Mouse (Mus musculus): Measurements from ENCODE around the gene Arhgef28. TPM values are rescaled to one million over a fixed set of nuclear protein-coding genes. Genes with fewer than 3 reads are reported as not detected.
"Not testable (repeated sequence)": the region's sequence is repeated elsewhere in the genome, so short reads cannot be mapped to it uniquely, and the experiment has no call there.

The Arhgef28 gene
- polyA plus RNA-seq, 1 experiment: 6.7 TPM

- Histone ChIP-seq H3K27me3 (ENCODE audit: control insufficient read depth, insufficient read depth, low read length, poor library complexity, severe bottlenecking) (no peaks in the 10 kb centered on the region), H3K9me3 (replicated peaks; ENCODE audit: control insufficient read depth, insufficient read depth, low read length, poor library complexity, severe bottlenecking) (no peaks in the 10 kb centered on the region), H3K36me3 (ENCODE audit: control insufficient read depth, insufficient read depth, low read length, poor library complexity, severe bottlenecking) (no peaks in the 10 kb centered on the region), H3K27ac (ENCODE audit: insufficient read depth, low read length) (no peak overlapping the region), H3K4me1 (ENCODE audit: control insufficient read depth, insufficient read depth, low read length) (no peaks in the 10 kb centered on the region), H3K4me3 (ENCODE audit: low read depth, low read length) (no peak overlapping the region), H3K9ac (ENCODE audit: low read depth, poor library complexity, severe bottlenecking) (no peak overlapping the region)
- TF ChIP-seq CTCF (IDR thresholded peaks at IDR 0.05; ENCODE audit: low read depth, low read length): no peak
- no peak for TF ChIP-seq EP300 (IDR thresholded peaks at IDR 0.05; ENCODE audit: insufficient read depth, low read depth, low read length)
- no peak for TF ChIP-seq POLR2A (IDR thresholded peaks at IDR 0.05; ENCODE audit: insufficient read depth, low read length)
These were observed 181.6 kb downstream of the Arhgef28 start for GRCm38 (mm10) chr13:98024680-98025079.

- H3K4me1 ChIP-seq (ENCODE audit: control insufficient read depth, insufficient read depth, low read length): peaks cover 1% of the 10 kb centered on the region
- TF ChIP-seq EP300 (IDR thresholded peaks at IDR 0.05; ENCODE audit: insufficient read depth, low read depth, low read length): no peak
- TF ChIP-seq POLR2A (IDR thresholded peaks at IDR 0.05; ENCODE audit: insufficient read depth, low read length): no peak
- no peak for TF ChIP-seq CTCF (IDR thresholded peaks at IDR 0.05; ENCODE audit: low read depth, low read length)
- no peak overlapping the region for H3K9ac ChIP-seq (ENCODE audit: low read depth, poor library complexity, severe bottlenecking)
- no peaks in the 10 kb centered on the region for H3K9me3 ChIP-seq (replicated peaks; ENCODE audit: control insufficient read depth, insufficient read depth, low read length, poor library complexity, severe bottlenecking)
- no peaks in the 10 kb centered on the region for H3K36me3 ChIP-seq (ENCODE audit: control insufficient read depth, insufficient read depth, low read length, poor library complexity, severe bottlenecking)
- H3K27me3 ChIP-seq (ENCODE audit: control insufficient read depth, insufficient read depth, low read length, poor library complexity, severe bottlenecking): no peaks in the 10 kb centered on the region
- no peak overlapping the region for H3K27ac ChIP-seq (ENCODE audit: insufficient read depth, low read length)
- H3K4me3 ChIP-seq (ENCODE audit: low read depth, low read length): no peak overlapping the region
These were observed 184.3 kb downstream of the Arhgef28 start for GRCm38 (mm10) chr13:98021906-98022305.

GRCm38 (mm10) chr13:98018837-98019236, 187.4 kb downstream of the Arhgef28 start:
- H3K4me3 ChIP-seq (ENCODE audit: low read depth, low read length); H3K9ac ChIP-seq (ENCODE audit: low read depth, poor library complexity, severe bottlenecking); H3K27ac ChIP-seq (ENCODE audit: insufficient read depth, low read length); H3K27me3 ChIP-seq (ENCODE audit: control insufficient read depth, insufficient read depth, low read length, poor library complexity, severe bottlenecking); H3K9me3 ChIP-seq (replicated peaks; ENCODE audit: control insufficient read depth, insufficient read depth, low read length, poor library complexity, severe bottlenecking); H3K36me3 ChIP-seq (ENCODE audit: control insufficient read depth, insufficient read depth, low read length, poor library complexity, severe bottlenecking); H3K4me1 ChIP-seq (ENCODE audit: control insufficient read depth, insufficient read depth, low read length): not testable (repeated sequence)

GRCm38 (mm10) chr13:98016923-98017588, 189.2 kb downstream of the Arhgef28 start:
- no peaks in the 10 kb centered on the region for H3K9me3 ChIP-seq (replicated peaks; ENCODE audit: control insufficient read depth, insufficient read depth, low read length, poor library complexity, severe bottlenecking)
- no peaks in the 10 kb centered on the region for H3K36me3 ChIP-seq (ENCODE audit: control insufficient read depth, insufficient read depth, low read length, poor library complexity, severe bottlenecking)
- peak overlapping the region; percentile 54 for H3K4me3 ChIP-seq (ENCODE audit: low read depth, low read length)
- peaks cover 1% of the 10 kb centered on the region for H3K4me1 ChIP-seq (ENCODE audit: control insufficient read depth, insufficient read depth, low read length)
- peak overlapping the region; percentile 17 for H3K9ac ChIP-seq (ENCODE audit: low read depth, poor library complexity, severe bottlenecking)
- H3K27me3 ChIP-seq (ENCODE audit: control insufficient read depth, insufficient read depth, low read length, poor library complexity, severe bottlenecking): no peaks in the 10 kb centered on the region
- H3K27ac ChIP-seq (ENCODE audit: insufficient read depth, low read length): no peak overlapping the region
- TF ChIP-seq EP300 (IDR thresholded peaks at IDR 0.05; ENCODE audit: insufficient read depth, low read depth, low read length) (no peak), POLR2A (IDR thresholded peaks at IDR 0.05; ENCODE audit: insufficient read depth, low read length) (no peak), CTCF (IDR thresholded peaks at IDR 0.05; ENCODE audit: low read depth, low read length) (no peak)

- no peaks in the 10 kb centered on the region for H3K36me3 ChIP-seq (ENCODE audit: control insufficient read depth, insufficient read depth, low read length, poor library complexity, severe bottlenecking)
- TF ChIP-seq CTCF (IDR thresholded peaks at IDR 0.05; ENCODE audit: low read depth, low read length) (no peak), EP300 (IDR thresholded peaks at IDR 0.05; ENCODE audit: insufficient read depth, low read depth, low read length) (no peak), POLR2A (IDR thresholded peaks at IDR 0.05; ENCODE audit: insufficient read depth, low read length) (no peak)
- peaks cover 1% of the 10 kb centered on the region for H3K4me1 ChIP-seq (ENCODE audit: control insufficient read depth, insufficient read depth, low read length)
- H3K9me3 ChIP-seq (replicated peaks; ENCODE audit: control insufficient read depth, insufficient read depth, low read length, poor library complexity, severe bottlenecking): no peaks in the 10 kb centered on the region
- no peak overlapping the region for H3K27ac ChIP-seq (ENCODE audit: insufficient read depth, low read length)
- H3K4me3 ChIP-seq (ENCODE audit: low read depth, low read length): peak overlapping the region; percentile 54
- peak overlapping the region; percentile 17 for H3K9ac ChIP-seq (ENCODE audit: low read depth, poor library complexity, severe bottlenecking)
- no peaks in the 10 kb centered on the region for H3K27me3 ChIP-seq (ENCODE audit: control insufficient read depth, insufficient read depth, low read length, poor library complexity, severe bottlenecking)
These were observed 190.0 kb downstream of the Arhgef28 start for GRCm38 (mm10) chr13:98015981-98016922.

- no peak for TF ChIP-seq POLR2A (IDR thresholded peaks at IDR 0.05; ENCODE audit: insufficient read depth, low read length)
- no peak for TF ChIP-seq EP300 (IDR thresholded peaks at IDR 0.05; ENCODE audit: insufficient read depth, low read depth, low read length)
- TF ChIP-seq CTCF (IDR thresholded peaks at IDR 0.05; ENCODE audit: low read depth, low read length): no peak
- Histone ChIP-seq H3K9me3 (replicated peaks; ENCODE audit: control insufficient read depth, insufficient read depth, low read length, poor library complexity, severe bottlenecking) (no peaks in the 10 kb centered on the region), H3K36me3 (ENCODE audit: control insufficient read depth, insufficient read depth, low read length, poor library complexity, severe bottlenecking) (no peaks in the 10 kb centered on the region), H3K4me3 (ENCODE audit: low read depth, low read length) (no peak overlapping the region), H3K27ac (ENCODE audit: insufficient read depth, low read length) (no peak overlapping the region), H3K27me3 (ENCODE audit: control insufficient read depth, insufficient read depth, low read length, poor library complexity, severe bottlenecking) (no peaks in the 10 kb centered on the region), H3K9ac (ENCODE audit: low read depth, poor library complexity, severe bottlenecking) (no peak overlapping the region), H3K4me1 (ENCODE audit: control insufficient read depth, insufficient read depth, low read length) (peaks cover 1% of the 10 kb centered on the region)
These were observed 191.3 kb downstream of the Arhgef28 start for GRCm38 (mm10) chr13:98014892-98015291.
